Mouse (Mus musculus): ENCODE data around the gene Ruvbl1.

DNA sequence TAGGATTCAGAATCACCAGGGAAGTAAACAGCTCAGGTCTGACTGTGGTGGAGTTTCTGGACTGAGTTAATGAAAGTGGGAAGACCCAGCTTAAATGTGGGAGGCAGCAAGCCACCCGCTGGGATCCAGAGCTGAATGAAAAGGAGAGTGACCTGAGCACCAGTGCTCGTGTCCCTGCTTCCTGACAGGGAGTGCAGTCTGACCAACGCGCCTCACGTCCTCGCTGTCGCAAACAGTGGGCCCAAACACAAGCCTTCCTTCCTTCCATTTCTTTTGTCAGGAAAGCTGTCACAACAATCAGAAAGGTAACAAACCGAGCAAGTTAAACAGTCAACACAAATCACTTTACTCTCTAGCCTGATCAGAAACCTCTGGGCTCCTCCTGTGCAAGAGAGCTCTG lies 50.8 kb downstream of the Ruvbl1 start:
- TF ChIP-seq CTCF (IDR thresholded peaks at IDR 0.05; ENCODE audit: borderline replicate concordance, extremely low read depth, insufficient read depth, insufficient read length) (no peak), POLR2A (IDR thresholded peaks at IDR 0.05; ENCODE audit: borderline replicate concordance, extremely low read depth, insufficient read depth, insufficient read length, poor library complexity, severe bottlenecking) (no peak)
